Mouse (Mus musculus) heart, adult 2 months (tissue): ENCODE measurements around the gene Cfap299. TPM values are rescaled to one million over a fixed set of nuclear protein-coding genes. Genes with fewer than 3 reads are reported as not detected.
A peak's percentile ranks its signal among the peaks of the same experiment; 100 is the strongest.

ENCODE experiments used
- DNase-seq, 2 experiments: peaks; one replicate each; pipeline ENCODE4 v3.0.0; 2021
- H3K27ac ChIP-seq: fragments of 200-600 bp; 2 replicates; pipeline ENCODE4 v1.8.1; 2022
- H3K27me3 ChIP-seq: fragments of 200-500 bp; 2 replicates; pipeline ENCODE4 v1.6.1; 2012; ENCODE audit warnings: mild to moderate bottlenecking, low read length, inconsistent platforms, mixed read lengths; ENCODE audit not compliant: control insufficient read depth, insufficient read depth
- H3K36me3 ChIP-seq: fragments of 200-500 bp; 2 replicates; pipeline ENCODE4 v1.6.1; 2012; ENCODE audit warnings: low read length, inconsistent platforms; ENCODE audit not compliant: control insufficient read depth, insufficient read depth
- H3K4me1 ChIP-seq: fragments of 200-500 bp; 2 replicates; pipeline ENCODE4 v1.6.1; 2011; ENCODE audit warnings: low read length; ENCODE audit not compliant: control insufficient read depth, insufficient read depth
- H3K4me3 ChIP-seq: fragments of 200-600 bp; 2 replicates; pipeline ENCODE4 v1.8.1; 2022
- H3K79me2 ChIP-seq: fragments of 200-500 bp; replicated peaks from 2 replicates; pipeline ENCODE4 v1.6.1; 2012; ENCODE audit warnings: mild to moderate bottlenecking, inconsistent platforms, low read length, moderate library complexity, mixed read lengths; ENCODE audit not compliant: control insufficient read depth, insufficient read depth
- H3K9ac ChIP-seq: fragments of 200-500 bp; 2 replicates; pipeline ENCODE4 v1.6.1; 2012; ENCODE audit warnings: low read depth, mild to moderate bottlenecking, control low read depth, inconsistent platforms, low read length, mixed read lengths
- CTCF ChIP-seq: fragments of 200-600 bp; IDR thresholded peaks from 2 replicates; pipeline ENCODE4 v1.8.1; 2022; ENCODE audit warnings: antibody characterized with exemption, mild to moderate bottlenecking, moderate library complexity
- EP300 ChIP-seq: fragments of 200-500 bp; IDR thresholded peaks from 2 replicates; pipeline ENCODE4 v1.6.1; 2011; ENCODE audit warnings: low read depth, low read length, control low read depth; ENCODE audit not compliant: insufficient read depth
- POLR2A ChIP-seq: fragments of 200-500 bp; IDR thresholded peaks from 2 replicates; pipeline ENCODE4 v1.6.1; 2011; ENCODE audit warnings: mild to moderate bottlenecking, low read depth, low read length, control low read depth; ENCODE audit not compliant: insufficient read depth
- WGBS: fragments of 180-500 bp; shearing (Covaris S2); methylation state at CpG from one replicate; pipeline ENCODE4 v1.1.7; 2018; 5-methylcytosine and 5-hydroxymethylcytosine counted together
- intact Hi-C: fragments of 180-260 bp; cut with DNase I; formaldehyde crosslinking; loops from one replicate; pipeline ENCODE4 v1.15.1; 2025
- polyA plus RNA-seq: library from polyadenylated mRNA; depleted of rRNA; stranded (reverse); fragments of >200 nt; gene quantifications from 2 replicates; pipeline ENCODE4 v1.2.3, GENCODE M21; 2012
- total RNA-seq, 2 experiments: library from RNA; stranded (reverse); gene quantifications; 2 replicates each; pipeline ENCODE4 v1.2.3; 2021

Gene Cfap299
- total and polyA plus RNA-seq, 3 experiments: not detected

GRCm38 (mm10) chr5:98387054-98387453, 58.0 kb downstream of the Cfap299 start:
- Histone ChIP-seq H3K27ac (no peak overlapping the region), H3K36me3 (no peaks in the 10 kb centered on the region), H3K9ac (no peak overlapping the region), H3K4me3 (no peak overlapping the region), H3K4me1 (no peaks in the 10 kb centered on the region), H3K27me3 (no peaks in the 10 kb centered on the region), H3K79me2 (no peaks in the 10 kb centered on the region)
- TF ChIP-seq POLR2A: no peak
- no peak for TF ChIP-seq CTCF
- no peak for TF ChIP-seq EP300
- intact Hi-C loops: no loop called here
- no peak for DNase-seq
- 40% methylated on average over 3 of the region's 3 CpGs for WGBS

- H3K4me1 ChIP-seq: no peaks in the 10 kb centered on the region
- intact Hi-C loops: no loop called here
- TF ChIP-seq CTCF (no peak), POLR2A (no peak), EP300 (no peak)
- H3K79me2 ChIP-seq: no peaks in the 10 kb centered on the region
- WGBS: 68% methylated on average over 1 of the region's 1 CpGs
- no peaks in the 10 kb centered on the region for H3K36me3 ChIP-seq
- no peak overlapping the region for H3K4me3 ChIP-seq
- no peak for DNase-seq
- H3K27me3 ChIP-seq: no peaks in the 10 kb centered on the region
- no peak overlapping the region for H3K27ac ChIP-seq
- no peak overlapping the region for H3K9ac ChIP-seq
These were observed 73.1 kb downstream of the Cfap299 start for GRCm38 (mm10) chr5:98402165-98402564.

GRCm38 (mm10) chr5:98410060-98410459, 81.0 kb downstream of the Cfap299 start:
- WGBS: 67% methylated on average over 2 of the region's 2 CpGs
- H3K4me3 ChIP-seq: no peak overlapping the region
- H3K27ac ChIP-seq: no peak overlapping the region
- H3K79me2 ChIP-seq: no peaks in the 10 kb centered on the region
- no peaks in the 10 kb centered on the region for H3K36me3 ChIP-seq
- no peak for DNase-seq
- H3K9ac ChIP-seq: no peak overlapping the region
- intact Hi-C loops: no loop called here
- H3K4me1 ChIP-seq: no peaks in the 10 kb centered on the region
- peak; percentile 54 for TF ChIP-seq CTCF
- no peak for TF ChIP-seq EP300
- H3K27me3 ChIP-seq: no peaks in the 10 kb centered on the region

- intact Hi-C loops: no loop called here
These were observed 87.5 kb downstream of the Cfap299 start for GRCm38 (mm10) chr5:98416385-98417145.

GRCm38 (mm10) chr5:98424965-98425364, 95.9 kb downstream of the Cfap299 start:
- intact Hi-C loops: no loop called here
- WGBS: 88% methylated on average over 1 of the region's 1 CpGs
- no peak overlapping the region for H3K27ac ChIP-seq
- H3K4me3 ChIP-seq: no peak overlapping the region
- DNase-seq: no peak
- H3K9ac ChIP-seq: no peak overlapping the region
- no peaks in the 10 kb centered on the region for H3K79me2 ChIP-seq
- H3K36me3 ChIP-seq: no peaks in the 10 kb centered on the region
- no peaks in the 10 kb centered on the region for H3K27me3 ChIP-seq
- TF ChIP-seq EP300 (no peak), CTCF (no peak), POLR2A (no peak)
- no peaks in the 10 kb centered on the region for H3K4me1 ChIP-seq

More at GRCm38 (mm10) chr5:98416385-98417145, 87.5 kb downstream of the Cfap299 start:
- Histone ChIP-seq H3K27ac (no peak overlapping the region), H3K4me1 (no peaks in the 10 kb centered on the region), H3K27me3 (no peaks in the 10 kb centered on the region), H3K79me2 (no peaks in the 10 kb centered on the region), H3K36me3 (no peaks in the 10 kb centered on the region), H3K9ac (no peak overlapping the region), H3K4me3 (no peak overlapping the region)
- no peak for TF ChIP-seq CTCF
- no peak for TF ChIP-seq EP300
- no peak for TF ChIP-seq POLR2A
- no peak for DNase-seq
- 76% methylated on average over 9 of the region's 9 CpGs for WGBS

- H3K79me2 ChIP-seq: no peaks in the 10 kb centered on the region
- no peak for TF ChIP-seq CTCF
- no peak for TF ChIP-seq EP300
- no peak for TF ChIP-seq POLR2A
- DNase-seq: no peak
- no peak overlapping the region for H3K9ac ChIP-seq
- intact Hi-C loops: no loop called here
- H3K4me1 ChIP-seq: no peaks in the 10 kb centered on the region
- H3K36me3 ChIP-seq: no peaks in the 10 kb centered on the region
- no peak overlapping the region for H3K4me3 ChIP-seq
- 90% methylated on average over 5 of the region's 5 CpGs for WGBS
- H3K27ac ChIP-seq: no peak overlapping the region
- no peaks in the 10 kb centered on the region for H3K27me3 ChIP-seq
These were observed 97.0 kb downstream of the Cfap299 start for GRCm38 (mm10) chr5:98426112-98426511.
